Mouse (Mus musculus): ENCODE measurements at regions not wholly inside any gene's neighbourhood (a gene's known extent, or its start where the extent isn't known, plus 50 kb on each side); places are given as distances from the start of the nearest gene placed in this dataset.

DNA sequence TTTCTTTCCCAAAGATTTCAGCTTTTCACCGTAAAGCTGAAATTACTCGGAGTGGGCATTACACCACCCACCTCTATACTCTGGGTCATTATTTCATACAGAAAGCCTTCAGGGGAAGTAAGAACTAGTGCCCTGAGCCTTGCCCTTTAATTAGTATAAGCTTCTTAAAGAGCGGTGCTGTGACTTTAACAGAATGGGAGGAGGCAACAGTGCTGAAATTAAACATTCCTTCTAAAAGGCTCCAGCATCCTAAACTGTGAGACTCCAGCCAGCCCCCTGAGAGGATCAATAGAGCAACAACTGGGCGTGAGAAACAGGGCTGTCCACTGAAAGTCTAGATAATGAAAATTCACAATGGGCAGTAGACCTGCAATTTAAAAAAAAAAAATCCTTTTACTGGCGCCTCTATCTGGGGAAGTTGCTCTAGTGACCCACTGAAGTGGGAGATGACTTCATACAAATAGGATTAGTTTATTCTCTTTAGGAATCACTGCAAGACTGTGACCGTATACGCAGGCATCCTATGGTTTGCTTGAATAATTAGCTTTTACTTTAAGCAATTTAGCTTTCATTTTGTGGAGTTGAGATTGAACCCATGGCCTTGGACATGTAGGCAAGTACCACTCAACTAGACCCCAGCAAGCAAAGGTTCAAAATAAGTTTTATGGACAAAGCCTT is 233.9 kb downstream of the Ube2cbp start:
- DNase-seq (ENCODE audit: extremely low spot score), result no peak

GRCm38 (mm10) chr9:86231692-86232091 is 233.1 kb downstream of the Ube2cbp start:
- no peak for DNase-seq (ENCODE audit: extremely low spot score)

- no peak for DNase-seq (ENCODE audit: extremely low spot score)
Observed at GRCm38 (mm10) chr9:86232174-86232573, 232.6 kb downstream of the Ube2cbp start.

GRCm38 (mm10) chr9:86233775-86234174 is 231.0 kb downstream of the Ube2cbp start:
- DNase-seq (ENCODE audit: extremely low spot score), result no peak

- DNase-seq (ENCODE audit: extremely low spot score), result no peak
Observed at GRCm38 (mm10) chr9:86238691-86239090, 226.1 kb downstream of the Ube2cbp start.

DNA sequence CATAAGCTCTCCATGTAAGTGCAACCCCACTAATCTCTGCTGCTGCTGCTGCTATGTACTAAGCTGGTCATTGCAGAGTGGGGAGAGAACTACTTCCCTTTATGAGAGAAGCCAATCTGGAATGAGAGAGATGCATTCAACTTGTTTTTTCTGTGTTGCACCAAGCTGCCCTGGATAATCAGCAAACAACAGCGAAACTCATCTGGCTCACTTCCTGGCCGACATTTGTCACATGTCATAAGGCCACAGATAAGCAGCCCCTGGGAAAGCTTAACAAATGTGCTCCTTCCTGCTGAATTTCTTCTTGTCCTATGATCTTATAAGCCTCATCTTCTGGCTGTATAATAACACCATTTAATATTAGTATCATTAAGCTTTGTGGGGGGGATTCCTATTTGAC is 224.5 kb downstream of the Ube2cbp start:
- no peak for DNase-seq (ENCODE audit: extremely low spot score)

DNA sequence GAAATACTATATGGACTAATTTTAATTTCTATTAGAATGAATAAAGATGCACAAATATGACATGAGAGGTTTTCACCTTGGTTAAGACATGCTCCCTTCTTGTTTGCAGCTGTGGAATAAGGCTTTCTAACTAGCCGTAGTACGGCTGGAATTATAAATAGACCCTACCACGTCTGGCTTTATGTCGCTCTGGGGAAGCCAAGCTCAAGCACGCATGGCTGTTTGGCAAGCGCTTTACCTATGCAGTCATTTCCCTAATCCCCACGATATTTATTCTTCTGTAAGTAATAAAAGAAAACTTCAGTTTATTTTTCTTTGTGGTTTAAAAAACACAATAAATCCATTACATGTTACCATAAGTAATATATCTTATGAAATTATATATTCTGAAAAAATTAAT is 223.9 kb downstream of the Ube2cbp start:
- no peak for DNase-seq (ENCODE audit: extremely low spot score)

DNA sequence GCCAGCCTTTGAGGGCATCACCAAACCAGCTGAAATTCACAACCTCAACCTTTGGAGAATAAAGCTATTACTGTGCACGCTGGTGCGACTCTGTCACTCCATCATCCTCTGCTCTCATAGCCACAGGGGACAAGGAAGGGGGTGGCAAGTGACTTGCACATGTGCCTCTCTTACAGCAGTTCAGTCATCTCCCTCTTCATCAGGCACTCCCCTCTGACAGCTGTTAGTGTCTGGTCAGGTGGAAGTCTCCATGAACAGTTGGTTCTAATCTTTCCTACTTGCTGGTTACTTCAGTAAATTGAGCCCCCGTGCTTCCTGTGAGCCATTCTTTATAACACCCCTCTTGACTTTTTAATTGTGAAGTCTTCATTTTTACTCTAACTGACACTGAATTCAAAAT is 214.6 kb downstream of the Ube2cbp start:
- no peak for DNase-seq (ENCODE audit: extremely low spot score)

DNA sequence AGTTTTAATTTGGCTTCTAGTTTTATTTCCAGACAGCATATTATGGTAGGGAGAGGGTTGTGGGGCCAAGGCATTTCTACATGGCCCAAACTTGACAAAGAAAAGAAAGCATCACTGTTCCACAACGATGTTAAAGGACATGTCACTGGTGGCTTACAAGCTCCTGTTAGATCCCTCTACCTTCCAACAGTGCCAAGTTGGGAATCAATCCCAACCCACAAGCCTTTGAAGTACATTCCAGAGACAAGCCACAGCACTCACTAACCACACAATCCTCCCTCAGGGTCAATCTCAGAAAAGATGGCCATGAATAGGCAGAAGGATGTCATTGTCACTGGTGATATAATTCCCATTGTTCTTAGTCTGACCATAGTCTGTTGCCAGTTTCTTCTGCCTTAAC is 213.4 kb downstream of the Ube2cbp start:
- no peak for DNase-seq (ENCODE audit: extremely low spot score)
